Mouse (Mus musculus): Measurements from ENCODE around the gene Sorcs2. TPM values are rescaled to one million over a fixed set of nuclear protein-coding genes. Genes with fewer than 3 reads are reported as not detected.

Gene Sorcs2
- total and polyA plus RNA-seq, 2 experiments, result 0.09 to 0.12 TPM

DNA sequence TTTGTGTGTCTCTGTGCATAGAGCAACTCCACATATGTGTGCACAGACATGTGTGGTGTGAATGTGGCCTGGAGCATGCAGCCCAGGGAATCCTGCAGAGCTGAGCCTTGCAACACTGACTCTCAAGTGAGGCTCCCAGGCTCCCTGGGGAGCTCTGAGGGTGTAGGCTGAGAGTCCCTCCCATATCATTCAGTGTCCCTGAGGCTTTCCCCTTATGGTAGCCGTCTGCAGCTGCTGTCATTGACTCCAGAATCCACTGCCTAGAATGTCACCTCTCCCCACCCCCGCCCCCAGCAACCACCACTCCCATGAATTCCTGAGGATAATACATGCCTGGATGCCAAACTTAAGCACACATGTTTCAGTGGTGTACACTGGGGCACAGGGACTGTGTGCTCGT lies 269.4 kb downstream of the Sorcs2 start:
- H3K27ac ChIP-seq (replicated peaks; ENCODE audit: insufficient read depth, low read depth, low read length), result no peak overlapping the region
- H3K9ac ChIP-seq (ENCODE audit: low read depth, low read length), result no peak overlapping the region
- no peak overlapping the region for H3K4me3 ChIP-seq (ENCODE audit: insufficient read depth, low read depth, low read length)
- TF ChIP-seq CTCF (IDR thresholded peaks at IDR 0.05; ENCODE audit: low read depth, low read length), result no peak
- TF ChIP-seq POLR2A (IDR thresholded peaks at IDR 0.05; ENCODE audit: extremely low read depth, insufficient read depth, low read length), result no peak
- H3K4me1 ChIP-seq (ENCODE audit: control insufficient read depth, insufficient read depth, low read length), result no peaks in the 10 kb centered on the region
- no peaks in the 10 kb centered on the region for H3K79me2 ChIP-seq (ENCODE audit: control insufficient read depth, insufficient read depth, low read length)
- no peaks in the 10 kb centered on the region for H3K27me3 ChIP-seq (ENCODE audit: control insufficient read depth, insufficient read depth, low read length)
- H3K36me3 ChIP-seq (ENCODE audit: control insufficient read depth, insufficient read depth, low read length), result no peaks in the 10 kb centered on the region
- no peak for DNase-seq (ENCODE audit: extremely low read depth, low read depth, low spot score)
- 53% methylated on average over 3 of the region's 3 CpGs for WGBS

DNA sequence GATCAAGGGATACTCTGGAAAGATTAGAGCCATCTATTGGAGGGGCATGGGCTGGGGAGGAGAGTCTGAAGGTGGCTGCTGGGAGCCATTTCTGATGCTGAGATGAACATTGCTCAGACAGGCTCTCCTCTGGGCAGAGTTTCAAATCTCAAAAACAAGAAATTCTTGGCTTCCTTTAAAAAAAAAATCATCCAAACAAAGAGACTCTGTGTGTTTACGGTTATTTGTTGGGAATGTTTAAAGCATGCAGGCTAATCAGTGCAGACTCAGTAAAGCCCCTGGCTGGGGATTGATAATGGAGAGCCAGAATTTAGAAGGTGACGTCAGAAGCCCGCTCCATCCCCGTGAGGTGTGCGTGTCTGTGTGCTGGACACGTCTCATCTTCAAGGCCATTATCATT lies 272.9 kb downstream of the Sorcs2 start:
- DNase-seq (ENCODE audit: extremely low read depth, low read depth, low spot score), result no peak
- peaks cover 5% of the 10 kb centered on the region; the same call in 1 of the 2 replicates for H3K4me1 ChIP-seq (ENCODE audit: control insufficient read depth, insufficient read depth, low read length)
- TF ChIP-seq POLR2A (IDR thresholded peaks at IDR 0.05; ENCODE audit: extremely low read depth, insufficient read depth, low read length) (no peak), CTCF (IDR thresholded peaks at IDR 0.05; ENCODE audit: low read depth, low read length) (no peak)
- H3K4me3 ChIP-seq (ENCODE audit: insufficient read depth, low read depth, low read length), result no peak overlapping the region
- no peak overlapping the region for H3K9ac ChIP-seq (ENCODE audit: low read depth, low read length)
- no peak overlapping the region for H3K27ac ChIP-seq (replicated peaks; ENCODE audit: insufficient read depth, low read depth, low read length)
- no peaks in the 10 kb centered on the region for H3K79me2 ChIP-seq (ENCODE audit: control insufficient read depth, insufficient read depth, low read length)
- H3K36me3 ChIP-seq (ENCODE audit: control insufficient read depth, insufficient read depth, low read length), result no peaks in the 10 kb centered on the region
- H3K27me3 ChIP-seq (ENCODE audit: control insufficient read depth, insufficient read depth, low read length), result no peaks in the 10 kb centered on the region
- 77% methylated on average over 6 of the region's 6 CpGs for WGBS

DNA sequence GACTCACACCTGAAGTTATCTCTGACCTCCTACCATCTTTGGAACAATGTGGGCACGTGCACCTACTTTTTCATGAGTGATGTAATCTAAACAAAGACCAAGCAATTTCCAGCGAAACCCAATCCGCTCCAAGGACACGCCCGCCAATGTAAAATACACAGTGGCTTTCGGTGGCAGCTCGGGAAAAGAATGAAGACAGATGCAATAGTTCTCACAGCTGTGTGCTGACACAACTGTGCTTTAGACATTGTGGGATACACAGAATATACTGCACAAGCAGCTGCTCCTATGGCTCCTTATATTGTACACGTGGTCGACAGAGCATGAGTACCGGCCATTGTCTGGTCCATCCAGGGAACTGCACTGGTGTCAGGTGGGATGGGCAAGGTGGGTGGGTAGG lies 275.0 kb downstream of the Sorcs2 start:
- no peaks in the 10 kb centered on the region for H3K36me3 ChIP-seq (ENCODE audit: control insufficient read depth, insufficient read depth, low read length)
- DNase-seq (ENCODE audit: extremely low read depth, low read depth, low spot score), result no peak
- H3K27ac ChIP-seq (replicated peaks; ENCODE audit: insufficient read depth, low read depth, low read length), result no peak overlapping the region
- peaks cover 5% of the 10 kb centered on the region; the same call in 1 of the 2 replicates for H3K4me1 ChIP-seq (ENCODE audit: control insufficient read depth, insufficient read depth, low read length)
- 65% methylated on average over 10 of the region's 10 CpGs for WGBS
- H3K4me3 ChIP-seq (ENCODE audit: insufficient read depth, low read depth, low read length), result no peak overlapping the region
- TF ChIP-seq POLR2A (IDR thresholded peaks at IDR 0.05; ENCODE audit: extremely low read depth, insufficient read depth, low read length) (no peak), CTCF (IDR thresholded peaks at IDR 0.05; ENCODE audit: low read depth, low read length) (no peak)
- H3K27me3 ChIP-seq (ENCODE audit: control insufficient read depth, insufficient read depth, low read length), result no peaks in the 10 kb centered on the region
- H3K79me2 ChIP-seq (ENCODE audit: control insufficient read depth, insufficient read depth, low read length), result no peaks in the 10 kb centered on the region
- no peak overlapping the region for H3K9ac ChIP-seq (ENCODE audit: low read depth, low read length)

DNA sequence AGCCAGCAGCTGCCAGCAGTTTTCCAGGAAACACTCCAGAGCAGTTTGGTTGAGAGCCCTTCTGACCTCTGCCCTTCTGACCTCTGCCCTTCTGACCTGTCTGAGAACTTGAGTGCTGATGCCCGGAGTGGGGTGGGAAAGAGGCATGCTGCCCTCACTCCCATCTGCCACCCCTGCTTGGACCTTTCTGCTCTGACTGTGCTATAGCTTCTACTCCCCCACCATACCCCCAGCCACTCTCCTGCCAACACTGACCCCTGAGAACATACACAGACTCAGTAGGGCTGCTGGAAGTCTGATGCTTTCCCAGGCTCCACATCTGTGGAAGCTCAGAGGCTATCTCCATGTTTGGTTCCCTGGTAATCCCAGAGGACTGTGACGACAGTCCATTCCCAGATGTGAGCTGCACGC lies 277.0 kb downstream of the Sorcs2 start:
- no peak for TF ChIP-seq CTCF (IDR thresholded peaks at IDR 0.05; ENCODE audit: low read depth, low read length)
- Histone ChIP-seq H3K9ac (ENCODE audit: low read depth, low read length) (no peak overlapping the region), H3K4me3 (ENCODE audit: insufficient read depth, low read depth, low read length) (no peak overlapping the region), H3K27ac (replicated peaks; ENCODE audit: insufficient read depth, low read depth, low read length) (no peak overlapping the region), H3K36me3 (ENCODE audit: control insufficient read depth, insufficient read depth, low read length) (no peaks in the 10 kb centered on the region), H3K4me1 (ENCODE audit: control insufficient read depth, insufficient read depth, low read length) (peaks cover 5% of the 10 kb centered on the region; the same call in 1 of the 2 replicates), H3K27me3 (ENCODE audit: control insufficient read depth, insufficient read depth, low read length) (no peaks in the 10 kb centered on the region), H3K79me2 (ENCODE audit: control insufficient read depth, insufficient read depth, low read length) (no peaks in the 10 kb centered on the region)
- 33% methylated on average over 3 of the region's 3 CpGs for WGBS
- peak; percentile 76 for DNase-seq (ENCODE audit: extremely low read depth, low read depth, low spot score)

DNA sequence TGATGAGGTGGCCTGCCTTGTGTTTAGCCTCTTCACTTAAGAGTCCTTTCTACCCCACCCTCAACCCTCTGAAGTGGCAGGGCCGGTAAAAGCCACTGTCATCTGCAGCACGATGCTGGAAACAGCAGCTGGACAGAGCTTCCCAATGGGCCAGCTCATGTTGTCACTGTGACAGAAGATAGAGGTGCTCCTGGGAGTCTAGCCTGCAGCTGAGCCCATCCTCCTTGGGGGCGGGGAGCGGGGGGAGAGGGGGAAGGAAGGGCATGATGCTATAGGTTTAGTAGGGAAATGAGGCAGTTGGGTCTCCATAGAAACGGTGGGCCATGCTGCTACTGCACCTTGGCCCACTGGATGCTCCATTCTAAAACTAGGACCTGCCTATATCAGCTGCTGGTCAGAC lies 279.9 kb downstream of the Sorcs2 start:
- no peak for DNase-seq (ENCODE audit: extremely low read depth, low read depth, low spot score)
- Histone ChIP-seq H3K4me3 (ENCODE audit: insufficient read depth, low read depth, low read length) (no peak overlapping the region), H3K4me1 (ENCODE audit: control insufficient read depth, insufficient read depth, low read length) (peaks cover 5% of the 10 kb centered on the region; the same call in 1 of the 2 replicates), H3K79me2 (ENCODE audit: control insufficient read depth, insufficient read depth, low read length) (no peaks in the 10 kb centered on the region), H3K27ac (replicated peaks; ENCODE audit: insufficient read depth, low read depth, low read length) (no peak overlapping the region), H3K27me3 (ENCODE audit: control insufficient read depth, insufficient read depth, low read length) (no peaks in the 10 kb centered on the region), H3K9ac (ENCODE audit: low read depth, low read length) (no peak overlapping the region), H3K36me3 (ENCODE audit: control insufficient read depth, insufficient read depth, low read length) (no peaks in the 10 kb centered on the region)
- TF ChIP-seq POLR2A (IDR thresholded peaks at IDR 0.05; ENCODE audit: extremely low read depth, insufficient read depth, low read length), result no peak
- WGBS, result 69% methylated on average over 5 of the region's 5 CpGs

DNA sequence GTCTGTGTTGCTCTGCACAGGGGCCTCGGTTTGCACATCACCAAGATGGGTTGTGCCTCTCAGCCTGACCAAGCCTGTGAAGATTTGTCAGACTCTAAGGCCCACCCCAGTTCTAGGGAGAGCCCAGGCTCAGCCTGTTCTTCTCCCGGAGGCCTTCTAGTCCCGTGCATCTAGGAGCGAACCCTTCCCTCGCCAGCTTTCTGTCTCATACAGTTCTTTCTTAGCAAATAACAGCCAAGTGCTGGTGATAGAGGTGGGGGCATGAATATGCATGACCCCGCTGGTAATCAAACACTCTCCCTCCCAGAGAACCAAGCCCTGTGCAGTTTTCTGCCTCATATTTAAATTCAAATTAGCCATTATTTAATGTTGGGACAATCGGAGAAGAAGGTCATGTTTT lies 282.4 kb downstream of the Sorcs2 start:
- H3K4me1 ChIP-seq (ENCODE audit: control insufficient read depth, insufficient read depth, low read length), result 0 out of 2 replicates have a peak, but pooled peaks cover 3% of the 10 kb centered on the region
- H3K9ac ChIP-seq (ENCODE audit: low read depth, low read length), result no peak overlapping the region
- 71% methylated on average over 7 of the region's 7 CpGs for WGBS
- no peak overlapping the region for H3K4me3 ChIP-seq (ENCODE audit: insufficient read depth, low read depth, low read length)
- DNase-seq (ENCODE audit: extremely low read depth, low read depth, low spot score), result no peak
- no peaks in the 10 kb centered on the region for H3K79me2 ChIP-seq (ENCODE audit: control insufficient read depth, insufficient read depth, low read length)
- no peaks in the 10 kb centered on the region for H3K36me3 ChIP-seq (ENCODE audit: control insufficient read depth, insufficient read depth, low read length)
- TF ChIP-seq POLR2A (IDR thresholded peaks at IDR 0.05; ENCODE audit: extremely low read depth, insufficient read depth, low read length) (no peak), CTCF (IDR thresholded peaks at IDR 0.05; ENCODE audit: low read depth, low read length) (no peak)
- no peak overlapping the region for H3K27ac ChIP-seq (replicated peaks; ENCODE audit: insufficient read depth, low read depth, low read length)
- no peaks in the 10 kb centered on the region for H3K27me3 ChIP-seq (ENCODE audit: control insufficient read depth, insufficient read depth, low read length)

Data from liver, adult 2 months (tissue).